8 mouse cellular contexts compared by ENCODE assay signal in genomic region chr16:34302063-34302462, GRCm38 (mm10).
DNase-seq lines count a peak whose midpoint lies in the region; ATAC-seq and TF ChIP-seq lines count a peak whose summit lies in the region.

No protein-coding gene starts in this region.

- H3K4me1 ChIP-seq in liver, embryonic 14.5 days (replicated peaks; ENCODE audit: control insufficient read depth in 2 of 2, insufficient read depth in 2 of 2, low read length in 1 of 2), result no peaks in the 10 kb centered on the region; a peak in 1 of 4 replicates
- no peaks in the 10 kb centered on the region for H3K4me1 ChIP-seq in bone marrow macrophage, adult 2 months (ENCODE audit: control insufficient read depth, insufficient read depth, low read length)

- no peaks in the 10 kb centered on the region for H3K27me3 ChIP-seq in liver, embryonic 14.5 days (ENCODE audit: control insufficient read depth, insufficient read depth, low read length)

- no peak overlapping the region for H3K4me2 ChIP-seq in liver, embryonic 14.5 days (ENCODE audit: low read depth)

- no peak for TF ChIP-seq POLR2A in bone marrow macrophage, adult 2 months (IDR thresholded peaks at IDR 0.05; ENCODE audit: borderline replicate concordance, low read depth, low read length)

- TF ChIP-seq CTCF in liver, embryonic 14.5 days (IDR thresholded peaks at IDR 0.05; ENCODE audit: low read depth), result peak; percentile 63
- TF ChIP-seq CTCF in bone marrow macrophage, adult 2 months (IDR thresholded peaks at IDR 0.05; ENCODE audit: low read depth, low read length), result peak; percentile 34; the same call in 1 of the 2 replicates

- peak; percentile 7 for DNase-seq in adrenal gland, postnatal 25 days
- DNase-seq in adrenal gland, adult 8-10 months, result no peak
- DNase-seq in liver, embryonic 14.5 days (ENCODE audit: low read depth in 3 of 3, low spot score in 3 of 3), result no peak
- DNase-seq in liver, result no peak
- peak; percentile 44 for DNase-seq in lung, postnatal 25 days (ENCODE audit: low spot score)
- DNase-seq in frontal cortex, postnatal 10 days (ENCODE audit: low spot score in 2 of 2), result no peak
- DNase-seq in frontal cortex, postnatal 14 days (ENCODE audit: low spot score in 2 of 2), result no peak

- no peaks in the 10 kb centered on the region for H3K36me3 ChIP-seq in liver, embryonic 14.5 days (replicated peaks; ENCODE audit: control insufficient read depth, insufficient read depth, low read depth)

- 41% methylated on average over 1 of the region's 1 CpGs for WGBS in liver, embryonic 14.5 days (ENCODE audit: insufficient replicate concordance)

- H3K4me3 ChIP-seq in liver, embryonic 14.5 days (ENCODE audit: insufficient read depth in 1 of 2, low read depth in 2 of 2, low read length in 2 of 2), result no peak overlapping the region
- no peak overlapping the region for H3K4me3 ChIP-seq in bone marrow macrophage, adult 2 months (ENCODE audit: insufficient read depth, low read length)

- no peak overlapping the region for H3K27ac ChIP-seq in liver, embryonic 14.5 days
- H3K27ac ChIP-seq in bone marrow macrophage, adult 2 months (ENCODE audit: insufficient read depth, low read depth, low read length), result no peak overlapping the region

- no peak overlapping the region for H3K9ac ChIP-seq in liver, embryonic 14.5 days (replicated peaks)

- no peak for ATAC-seq in liver, embryonic 14.5 days (ENCODE audit: insufficient read depth)

- TF ChIP-seq EP300 in liver, embryonic 14.5 days (IDR thresholded peaks at IDR 0.05; ENCODE audit: low read depth), result no peak

- H3K9me3 ChIP-seq in liver, embryonic 14.5 days (ENCODE audit: control insufficient read depth, low read length), result no peaks in the 10 kb centered on the region

Comparison
In these comparisons a context has a peak if more than half of its experiments do, and no peak if none do; other contexts are left out.
1. DNase-seq: peak in adrenal gland, postnatal 25 days (single experiment) and lung, postnatal 25 days (single experiment); none in adrenal gland, adult 8-10 months (single experiment), liver, embryonic 14.5 days (0 of 3), liver (single experiment), frontal cortex, postnatal 10 days (0 of 2) and frontal cortex, postnatal 14 days (0 of 2).